Mouse (Mus musculus) activated CD4-positive, CD25-positive, alpha-beta regulatory T cell, adult 4 months (primary cell): ENCODE data around the gene Lcmt1. TPM values are rescaled to one million over a fixed set of nuclear protein-coding genes. Genes with fewer than 3 reads are reported as not detected.

ENCODE experiments used
- ATAC-seq: one replicate; pipeline ENCODE4 v1.8.0; 2017
- polyA plus RNA-seq, 2 experiments: library from polyadenylated mRNA; unstranded; fragments of 100-300 nt; shearing (Covaris generic); gene quantifications; one replicate each; pipeline ENCODE4 v1.2.1; 2017

The Lcmt1 gene
- polyA plus RNA-seq, 2 experiments from 2014 or later: 31.9 to 37.4 TPM

DNA sequence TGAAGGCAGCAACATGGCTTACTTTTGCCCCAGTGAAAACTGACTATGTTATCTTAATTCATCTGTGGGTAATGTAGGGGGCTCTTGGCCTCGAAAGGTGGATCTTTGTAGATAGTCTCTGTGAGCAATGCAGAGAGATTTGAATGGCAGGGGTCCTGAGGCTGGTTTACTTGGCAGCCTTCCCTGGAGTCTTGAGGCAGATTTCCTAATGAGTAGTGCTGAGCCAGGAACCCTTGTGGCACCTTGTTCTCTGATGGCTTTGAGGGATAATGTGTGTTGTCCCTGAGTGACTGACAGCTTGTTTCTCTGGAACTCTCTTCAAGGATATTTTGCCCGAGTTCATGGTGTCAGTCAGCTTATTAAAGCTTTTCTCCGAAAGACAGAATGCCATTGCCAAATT is 31.5 kb downstream of the Lcmt1 start:
- ATAC-seq: no peak

DNA sequence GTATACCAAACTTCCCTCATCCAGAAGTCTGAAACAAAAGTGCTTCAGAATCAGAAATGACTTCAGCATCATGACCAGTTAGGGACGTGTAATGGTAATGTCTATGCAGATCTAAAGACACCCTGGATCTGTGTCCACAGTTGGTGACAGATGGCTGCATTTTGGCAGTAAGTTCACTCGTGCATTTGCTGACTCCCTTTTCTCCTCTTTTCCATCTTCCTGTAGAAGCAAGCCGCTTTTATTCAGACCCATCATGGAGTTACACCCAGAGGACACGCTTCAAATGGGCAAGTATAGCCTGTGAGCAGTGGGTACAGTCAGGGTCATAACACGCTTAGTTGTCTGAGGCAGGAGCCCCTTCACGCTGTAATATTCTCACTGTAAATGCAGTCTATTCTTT is 34.6 kb downstream of the Lcmt1 start:
- ATAC-seq: no peak

DNA sequence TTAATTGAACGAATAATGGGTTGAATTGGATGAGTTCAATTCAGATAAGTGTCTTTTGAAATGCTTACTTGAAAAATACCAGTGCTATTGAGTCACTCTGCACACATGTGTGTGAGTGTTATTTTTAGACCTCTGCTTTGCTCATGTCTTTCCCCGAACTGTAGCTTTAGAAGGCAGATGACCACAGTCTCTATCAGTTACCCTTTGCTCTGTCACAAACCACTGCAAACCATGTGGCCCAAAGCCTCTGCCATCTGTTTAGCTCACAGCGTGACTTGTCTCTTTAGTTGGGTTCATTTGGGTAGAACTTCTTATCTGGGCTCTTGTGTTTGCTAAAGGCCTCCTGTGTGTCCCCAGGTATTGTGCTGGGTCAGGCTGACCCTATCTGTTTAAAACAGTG is 36.0 kb downstream of the Lcmt1 start:
- no peak for ATAC-seq

DNA sequence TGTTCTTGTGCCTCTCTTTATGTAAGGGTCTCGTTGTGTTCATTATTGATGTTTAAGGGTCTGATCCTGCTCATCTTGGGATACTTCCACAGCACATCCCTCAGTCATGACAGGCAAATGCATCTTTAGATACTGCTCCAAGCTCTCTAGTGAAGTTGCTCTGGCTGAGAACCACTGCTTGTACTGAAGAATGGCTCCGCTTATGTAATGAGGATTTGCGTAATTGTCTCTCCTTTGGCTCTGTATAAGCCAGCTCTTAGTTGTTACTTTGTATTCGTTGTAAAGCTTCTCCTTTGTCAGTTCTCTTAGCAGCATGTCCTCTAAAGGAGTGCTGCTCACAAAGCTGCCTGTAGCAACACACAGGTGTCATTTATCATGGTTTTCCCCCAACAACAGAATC is 37.4 kb downstream of the Lcmt1 start:
- no peak for ATAC-seq

DNA sequence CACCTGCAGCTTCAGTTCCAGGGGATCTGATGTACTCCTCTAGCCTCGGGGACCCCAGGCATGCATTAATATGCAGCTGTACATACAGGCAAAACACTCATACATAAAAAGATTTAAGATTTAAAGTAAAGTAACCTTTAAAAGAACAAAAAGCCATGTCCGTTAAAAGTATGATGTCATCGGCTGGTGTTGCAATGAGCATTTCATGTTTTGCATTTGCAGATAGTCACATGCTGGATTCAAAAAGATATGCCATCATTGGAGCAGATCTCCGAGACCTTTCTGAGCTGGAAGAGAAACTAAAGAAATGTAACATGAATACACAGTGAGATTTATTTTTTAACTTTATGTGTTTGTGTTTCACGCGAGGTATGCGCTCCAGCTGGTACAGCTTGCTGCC is 40.9 kb downstream of the Lcmt1 start:
- ATAC-seq: no peak

DNA sequence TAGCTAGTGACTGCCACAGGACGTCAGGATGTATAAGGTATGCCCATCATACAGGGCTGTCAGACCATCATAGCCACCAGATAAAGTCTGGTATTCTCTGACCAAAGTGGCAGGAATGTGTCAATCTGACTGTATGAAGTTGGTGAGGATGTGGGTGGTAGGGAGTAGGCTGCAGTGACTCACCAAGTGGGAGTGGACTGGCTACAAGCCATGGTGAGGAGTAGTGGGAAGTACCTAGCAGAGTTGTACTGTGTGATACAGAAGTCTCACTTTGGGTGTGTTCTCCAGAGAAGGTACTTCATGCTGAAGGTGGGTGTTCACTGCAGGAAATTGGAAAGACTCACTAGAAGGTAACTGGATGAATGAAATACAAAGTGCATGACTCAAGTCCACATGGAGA is 41.5 kb downstream of the Lcmt1 start:
- no peak for ATAC-seq

DNA sequence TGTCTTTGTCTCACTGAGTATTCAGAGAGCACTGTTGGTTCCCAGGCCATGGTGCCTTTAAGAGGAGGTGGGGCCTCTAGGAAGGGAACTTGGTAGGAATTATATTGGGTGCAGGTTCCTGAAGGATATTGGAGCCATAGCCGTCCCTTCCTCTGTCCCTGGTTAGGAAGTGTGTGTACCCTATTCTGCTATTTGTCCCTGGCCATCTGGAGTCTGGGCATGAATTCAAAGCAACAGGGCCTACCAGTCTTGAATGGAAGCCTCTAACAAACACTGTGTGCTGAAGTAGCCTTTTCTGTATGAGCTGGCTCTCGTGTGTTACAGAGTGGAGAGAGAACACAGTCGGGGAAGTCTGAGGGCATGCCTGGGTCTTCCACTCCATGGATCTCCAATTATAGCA is 42.6 kb downstream of the Lcmt1 start:
- no peak for ATAC-seq

DNA sequence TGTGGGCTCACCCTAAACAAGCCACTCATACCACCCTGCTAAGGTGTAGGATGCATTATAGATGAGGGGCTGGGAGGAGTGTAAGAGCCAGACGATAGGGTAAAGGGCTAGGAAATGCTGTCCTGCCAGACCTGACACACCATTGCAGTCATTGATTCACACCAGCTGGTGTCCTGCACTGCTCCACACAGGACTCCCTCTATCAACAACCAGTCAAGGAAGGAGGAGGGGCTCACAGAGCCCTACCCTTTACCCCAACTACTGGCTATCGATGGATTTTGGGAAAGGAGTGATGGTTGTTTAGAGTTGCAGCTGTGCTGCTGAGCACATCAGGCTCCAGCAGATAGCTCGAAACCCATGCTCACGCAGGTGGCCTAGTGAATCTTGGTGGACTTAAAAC is 47.2 kb downstream of the Lcmt1 start:
- no peak for ATAC-seq

DNA sequence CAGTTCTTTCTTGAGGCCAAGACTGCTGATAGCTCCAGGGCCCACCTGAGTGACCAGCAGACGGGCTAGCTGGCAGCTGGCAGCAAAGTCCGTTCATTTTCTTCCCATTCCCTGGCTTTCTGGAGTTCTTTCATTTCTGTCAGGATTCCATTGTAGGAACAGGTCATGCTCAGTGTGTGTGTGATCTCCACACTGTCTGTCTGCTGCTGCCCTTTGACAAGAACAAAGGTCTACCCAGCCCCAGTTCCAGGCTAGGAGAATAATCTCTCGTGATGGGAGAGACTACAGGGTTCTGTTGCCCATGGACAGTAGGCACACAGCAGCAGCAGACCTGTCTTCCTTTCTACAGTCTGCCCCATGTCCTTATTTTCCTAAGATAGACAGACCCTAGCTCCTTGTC is 48.1 kb downstream of the Lcmt1 start:
- ATAC-seq: no peak

DNA sequence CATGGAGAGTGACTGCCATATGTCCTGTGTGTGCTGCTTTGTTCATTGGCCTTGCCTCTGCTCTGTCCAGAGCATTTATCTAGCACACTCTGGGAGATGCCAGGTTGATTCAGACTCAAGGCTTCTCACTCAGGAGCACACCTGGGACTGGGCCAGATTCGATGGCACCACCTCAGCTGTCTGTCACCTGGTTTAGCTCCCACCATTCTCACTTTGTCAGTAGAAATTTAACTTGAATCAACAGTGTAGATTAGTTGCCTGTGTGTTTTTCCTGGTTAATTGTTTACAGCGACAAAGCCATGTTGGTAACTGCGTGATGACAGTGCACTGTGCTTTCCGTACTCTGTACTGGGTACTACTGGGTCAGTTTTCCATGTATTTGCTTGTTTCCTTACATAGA is 50.4 kb downstream of the Lcmt1 start:
- ATAC-seq: no peak

DNA sequence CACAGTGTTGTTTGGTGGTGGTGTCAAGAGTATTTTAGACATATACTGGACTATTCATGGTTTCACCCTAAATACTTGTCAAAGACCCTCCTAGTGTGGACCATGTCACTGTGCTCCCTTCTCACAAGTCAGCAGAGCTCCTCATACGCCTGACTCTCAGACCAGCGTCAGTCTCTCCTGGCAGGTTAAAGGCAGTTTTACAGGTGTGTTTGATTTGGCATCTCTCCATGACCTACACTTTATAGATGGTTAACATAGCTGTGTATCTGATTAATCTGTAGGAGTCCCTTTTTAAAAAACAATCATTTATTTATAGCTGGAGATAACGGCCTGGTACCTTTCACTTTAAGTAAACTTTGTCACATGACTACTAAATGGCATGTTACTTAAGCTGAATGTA is 52.4 kb downstream of the Lcmt1 start:
- ATAC-seq: no peak

DNA sequence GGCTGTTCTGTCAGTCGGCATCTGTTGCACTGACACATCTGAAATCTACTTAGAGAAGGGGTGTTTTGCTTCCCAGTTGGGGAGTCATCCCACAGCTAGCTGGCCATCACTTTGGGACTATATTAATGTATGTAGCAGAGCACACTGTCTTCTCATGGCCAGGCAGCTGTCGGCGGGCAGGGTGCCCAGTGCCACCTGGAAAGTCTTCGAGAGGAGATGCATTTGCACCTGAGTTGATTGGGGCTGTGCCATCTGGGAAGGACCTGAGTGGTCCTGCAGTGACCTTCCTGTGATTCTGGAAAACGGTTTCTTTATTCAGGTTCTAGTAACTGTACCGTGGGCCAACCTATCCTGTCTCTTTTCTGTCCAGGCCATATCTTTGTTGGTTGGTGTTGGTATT is 54.7 kb downstream of the Lcmt1 start:
- ATAC-seq: no peak

DNA sequence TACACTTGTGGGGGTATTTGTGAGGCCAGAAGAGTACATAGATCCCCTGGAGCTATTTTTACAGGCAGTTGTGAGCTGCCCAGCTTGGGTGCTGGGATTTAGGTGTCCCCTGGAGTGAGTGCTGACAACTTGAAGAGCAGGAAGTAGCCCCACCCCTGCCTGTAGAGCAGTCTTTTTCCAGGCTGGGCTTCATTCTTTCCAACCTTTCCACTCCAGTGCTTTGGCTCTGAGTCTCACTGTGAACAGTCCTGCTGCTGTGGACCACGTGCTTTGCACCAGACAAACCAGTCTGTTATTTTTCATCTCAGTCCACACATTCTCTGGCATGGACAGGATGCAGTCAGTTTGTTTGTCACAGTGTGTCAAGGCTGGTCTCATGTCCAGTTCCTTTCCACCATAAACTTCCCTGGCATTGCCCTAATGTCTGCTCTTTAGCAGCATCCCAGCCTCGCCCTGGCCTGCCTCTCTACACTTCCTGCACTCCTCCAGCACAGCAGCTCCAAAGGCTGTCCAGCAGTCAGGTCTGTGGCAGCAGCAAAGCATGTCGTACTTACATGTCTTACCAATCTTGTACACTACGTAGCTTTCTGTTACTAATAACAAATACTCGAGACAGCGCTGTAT is 55.7 kb downstream of the Lcmt1 start:
- no peak for ATAC-seq

DNA sequence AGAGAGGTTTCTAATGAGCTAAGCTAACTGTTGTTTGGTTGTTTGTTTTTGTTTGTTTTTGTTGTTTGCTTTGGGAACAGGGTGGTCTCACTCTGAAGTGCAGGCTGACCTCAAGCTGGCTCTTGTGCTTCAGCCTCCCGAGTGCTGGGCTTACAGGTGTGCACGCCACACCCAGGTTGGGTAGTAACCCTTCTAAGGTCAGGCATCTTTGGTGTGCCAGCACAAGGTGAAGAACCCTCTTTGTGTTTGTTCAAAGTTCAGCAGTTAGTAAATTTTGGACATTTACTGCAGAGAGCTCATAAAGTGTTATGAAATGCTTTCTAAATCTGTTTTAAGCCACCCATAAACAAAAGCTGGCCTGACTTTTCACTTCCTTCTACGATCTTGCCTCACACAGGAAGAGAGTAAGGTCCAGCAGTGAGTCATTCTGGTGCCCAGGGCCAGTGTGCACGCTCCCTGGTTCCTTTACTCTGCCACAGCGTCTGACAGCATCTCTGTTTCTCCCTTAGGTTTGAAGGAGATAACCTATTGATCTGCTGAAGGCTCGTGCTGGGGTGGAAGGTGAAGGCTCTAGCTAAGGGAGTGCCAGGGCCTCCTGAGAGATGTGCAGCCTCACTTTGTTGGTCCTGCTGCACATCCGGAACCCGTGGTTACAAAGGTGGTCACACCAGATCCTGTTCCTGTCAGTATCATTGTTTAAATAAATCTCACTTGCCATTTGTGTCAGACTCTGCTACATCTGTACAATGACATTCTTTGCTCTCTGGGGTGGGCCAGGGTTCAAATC is 60.2 kb downstream of the Lcmt1 start:
- ATAC-seq: no peak

DNA sequence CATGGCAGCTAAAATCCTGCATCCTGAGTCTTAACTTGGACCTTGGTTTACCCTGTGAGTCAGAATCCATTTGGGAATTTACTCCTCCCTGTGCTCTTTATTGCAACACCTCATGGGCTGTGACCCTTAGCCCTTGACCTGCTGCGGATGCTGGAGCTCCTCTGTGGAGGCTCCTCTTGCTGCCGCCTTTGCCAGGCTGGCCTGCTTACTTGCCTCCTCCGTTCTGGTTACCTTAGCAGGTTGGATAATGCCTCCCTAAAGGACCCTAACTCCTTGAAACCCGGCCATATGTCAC is 60.8 kb downstream of the Lcmt1 start:
- no peak for ATAC-seq

DNA sequence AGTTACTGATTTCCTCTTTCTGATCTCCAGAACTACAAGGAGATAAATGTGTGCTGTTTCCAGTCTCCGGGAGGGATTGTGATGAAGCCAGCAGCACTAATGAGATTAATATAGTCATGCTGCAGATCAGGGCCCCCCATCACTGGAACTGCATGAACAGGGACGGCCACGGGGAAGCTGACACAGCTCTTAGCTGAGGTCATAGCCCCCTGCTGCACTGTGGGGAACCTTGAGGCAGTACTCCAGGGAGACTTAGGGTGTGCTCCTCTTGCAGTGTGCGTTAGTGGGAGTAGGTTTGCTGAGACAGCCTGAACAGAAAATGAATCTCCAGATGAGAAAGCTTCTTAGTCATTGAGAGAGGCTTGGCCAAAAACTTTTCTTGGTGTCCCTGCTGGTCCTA is 61.6 kb downstream of the Lcmt1 start:
- no peak for ATAC-seq

DNA sequence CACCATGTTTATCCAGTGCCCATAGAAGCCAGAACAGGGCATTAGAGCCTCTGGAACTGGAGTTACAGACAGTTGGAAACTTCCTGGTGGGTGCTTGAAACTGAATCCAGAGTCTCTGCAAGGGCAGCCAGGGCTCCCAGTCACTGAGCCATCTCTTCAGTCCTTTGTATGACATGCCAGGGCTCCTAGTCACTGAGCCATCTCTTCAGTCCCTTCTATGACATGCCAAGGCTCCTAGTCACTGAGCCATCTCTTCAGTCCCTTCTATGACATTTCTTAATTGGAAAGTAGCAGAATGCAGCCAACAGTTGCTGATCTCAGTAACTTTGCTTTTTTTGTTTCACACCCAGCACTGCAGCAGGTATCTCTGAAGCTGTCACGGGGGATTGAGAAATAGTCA is 72.5 kb downstream of the Lcmt1 start:
- no peak for ATAC-seq

DNA sequence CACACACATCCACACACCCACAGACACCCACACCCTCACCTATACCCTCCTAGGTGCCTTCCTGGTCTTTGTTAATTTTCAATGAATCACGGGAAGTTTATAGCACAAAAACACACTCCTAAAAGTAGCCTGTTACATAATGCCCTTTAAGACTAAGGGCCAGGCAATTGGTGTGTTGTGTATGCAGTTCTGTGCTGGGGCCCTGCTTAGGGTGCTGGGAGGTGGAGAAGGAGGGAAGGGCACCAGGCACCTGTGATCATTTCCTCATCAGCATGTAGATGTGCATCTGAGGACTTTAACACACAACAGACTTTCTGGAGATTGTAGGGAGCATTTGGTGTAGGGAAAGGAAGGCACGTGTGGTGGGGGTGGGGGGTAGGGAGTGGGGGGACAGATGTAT is 79.2 kb downstream of the Lcmt1 start:
- no peak for ATAC-seq

DNA sequence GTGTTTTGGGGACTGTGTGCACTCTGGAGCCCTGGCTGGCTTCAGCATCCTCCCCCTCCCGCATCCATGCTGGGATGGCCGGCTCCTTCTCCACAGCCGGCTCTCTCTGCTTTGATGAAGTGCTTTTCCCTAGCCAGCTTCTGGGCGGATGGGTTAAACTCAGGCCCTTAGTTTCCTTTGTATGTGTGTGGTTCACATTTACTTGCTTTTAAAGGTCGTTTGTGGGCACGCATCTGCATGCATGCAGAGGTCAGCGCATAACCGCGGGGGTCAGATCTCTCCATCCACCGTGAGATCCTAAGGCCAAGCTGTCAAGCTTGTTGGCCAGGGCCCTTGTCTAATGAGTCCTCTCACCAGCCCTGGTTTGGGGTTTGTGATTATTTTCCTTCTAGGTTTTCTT is 80.1 kb downstream of the Lcmt1 start:
- no peak for ATAC-seq

DNA sequence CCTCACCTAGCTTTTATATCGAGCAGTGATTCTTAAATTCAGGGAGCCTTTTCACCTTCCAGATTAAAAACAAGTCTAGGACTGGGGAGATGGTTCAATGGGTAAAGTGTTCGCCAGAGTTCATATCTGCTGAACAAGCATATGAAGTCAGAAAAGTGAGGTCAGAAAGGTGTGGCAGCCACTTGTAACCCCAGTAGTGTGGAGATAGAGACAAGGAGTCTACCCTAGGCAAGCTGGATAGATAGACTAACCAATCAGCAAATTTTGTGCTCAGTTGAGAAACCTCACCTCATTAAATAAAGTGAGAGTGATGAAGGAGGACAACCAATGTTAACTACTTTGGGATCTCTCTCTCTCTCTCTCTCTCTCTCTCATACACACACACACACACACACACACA is 80.9 kb downstream of the Lcmt1 start:
- no peak for ATAC-seq

DNA sequence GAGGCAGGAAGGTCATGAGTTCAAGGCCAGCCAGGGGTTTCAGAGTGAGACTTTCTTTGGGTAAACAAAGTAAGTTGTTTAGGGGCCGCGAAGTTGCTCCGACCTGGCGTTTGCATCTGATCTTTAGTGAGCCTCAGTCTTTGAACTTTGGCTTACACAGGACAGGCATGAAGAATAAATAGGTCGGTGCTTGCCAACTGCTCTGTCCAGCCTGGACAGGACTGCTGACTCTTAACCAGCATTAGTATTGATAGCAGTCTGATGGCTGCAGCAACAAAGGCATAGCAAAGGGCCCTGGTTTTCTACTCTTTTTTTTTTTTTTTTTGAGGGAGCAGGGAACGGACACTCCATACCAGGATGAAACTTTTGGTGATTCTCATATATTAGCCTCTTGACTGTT is 83.0 kb downstream of the Lcmt1 start:
- no peak for ATAC-seq

DNA sequence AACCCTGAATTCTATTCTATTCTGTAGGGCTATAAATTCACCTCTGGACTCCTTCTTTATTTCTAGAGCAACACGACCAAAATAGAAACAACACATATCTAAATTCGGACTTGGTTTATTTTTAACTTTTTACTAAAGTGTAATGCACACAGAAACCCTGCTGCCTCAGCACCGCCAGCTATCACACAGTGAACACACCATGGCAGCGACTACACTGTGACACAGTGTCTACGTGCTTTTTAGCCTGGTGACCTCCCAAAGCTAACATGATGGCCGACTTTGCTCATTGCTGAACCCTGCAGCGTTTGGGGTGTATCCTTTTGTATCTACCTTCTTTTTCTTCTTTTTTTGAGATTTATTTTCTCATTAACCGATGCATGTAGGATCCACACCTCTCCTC is 83.5 kb downstream of the Lcmt1 start:
- no peak for ATAC-seq

DNA sequence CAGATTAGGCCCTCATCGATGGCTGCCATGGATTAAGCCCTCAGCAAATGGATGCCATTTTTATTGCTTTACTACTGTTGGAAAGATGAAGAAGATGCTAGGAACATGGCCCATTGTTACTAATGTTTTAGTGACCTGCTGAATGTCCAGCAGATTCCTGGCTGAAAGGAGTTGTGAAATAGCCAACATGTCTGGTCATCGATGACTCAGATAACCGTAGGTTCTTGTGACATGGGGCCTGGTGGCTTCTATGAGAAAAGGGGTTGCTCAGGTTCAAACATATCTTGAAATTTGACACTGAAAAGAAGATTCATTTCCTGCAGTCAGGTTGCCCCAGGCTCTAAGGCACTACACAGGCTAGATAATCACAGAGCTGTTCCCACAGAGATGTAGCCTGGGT is 85.5 kb downstream of the Lcmt1 start:
- ATAC-seq: no peak

DNA sequence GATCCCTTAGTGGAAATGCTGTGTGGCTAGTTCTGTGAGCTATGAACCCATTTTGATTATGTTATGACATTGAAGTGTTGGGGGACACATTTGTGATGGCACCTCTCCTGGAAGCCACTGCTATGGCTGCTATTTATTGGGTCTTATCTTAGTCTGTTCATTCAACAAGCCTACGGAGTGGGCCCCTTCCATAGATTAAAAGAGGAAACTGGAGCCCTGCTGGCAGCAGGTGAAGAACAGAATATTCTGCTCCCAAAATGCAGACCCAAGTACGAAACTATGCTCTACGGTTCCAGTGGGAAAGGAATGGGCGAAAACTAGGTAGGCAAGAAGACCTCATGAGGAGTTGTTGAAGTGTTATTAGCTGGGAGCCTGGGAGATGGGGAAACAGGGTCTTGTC is 88.7 kb downstream of the Lcmt1 start:
- ATAC-seq: no peak

DNA sequence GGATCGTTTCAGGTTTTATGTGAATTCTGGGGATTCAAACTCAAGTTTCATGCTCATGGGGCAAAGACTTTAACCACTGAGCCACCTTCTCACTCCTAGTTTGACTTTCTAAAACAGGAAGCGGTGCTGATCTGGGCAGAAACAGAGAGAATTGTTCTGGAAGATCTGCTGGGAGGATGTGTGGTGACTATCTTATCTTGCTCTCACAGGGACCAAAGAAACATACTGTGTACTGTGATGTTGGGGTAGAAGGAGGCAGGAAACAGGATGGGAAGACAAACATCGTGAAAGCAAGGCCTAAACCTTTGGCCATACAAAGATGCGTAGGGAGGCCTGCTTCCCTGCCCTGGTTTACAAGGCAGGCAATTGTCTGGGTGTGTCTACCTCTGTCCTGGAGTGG is 89.7 kb downstream of the Lcmt1 start:
- no peak for ATAC-seq
